Mouse (Mus musculus) embryo, embryonic 11 days (tissue): ENCODE measurements at regions not wholly inside any gene's neighbourhood (a gene's known extent, or its start where the extent isn't known, plus 50 kb on each side); places are given as distances from the start of the nearest gene placed in this dataset.
"Not testable (repeated sequence)": the region's sequence is repeated elsewhere in the genome, so short reads cannot be mapped to it uniquely, and the experiment has no call there.

ENCODE experiments used
- DNase-seq: peaks from one replicate; pipeline ENCODE4 v3.0.0-alpha.2; 2015

DNA sequence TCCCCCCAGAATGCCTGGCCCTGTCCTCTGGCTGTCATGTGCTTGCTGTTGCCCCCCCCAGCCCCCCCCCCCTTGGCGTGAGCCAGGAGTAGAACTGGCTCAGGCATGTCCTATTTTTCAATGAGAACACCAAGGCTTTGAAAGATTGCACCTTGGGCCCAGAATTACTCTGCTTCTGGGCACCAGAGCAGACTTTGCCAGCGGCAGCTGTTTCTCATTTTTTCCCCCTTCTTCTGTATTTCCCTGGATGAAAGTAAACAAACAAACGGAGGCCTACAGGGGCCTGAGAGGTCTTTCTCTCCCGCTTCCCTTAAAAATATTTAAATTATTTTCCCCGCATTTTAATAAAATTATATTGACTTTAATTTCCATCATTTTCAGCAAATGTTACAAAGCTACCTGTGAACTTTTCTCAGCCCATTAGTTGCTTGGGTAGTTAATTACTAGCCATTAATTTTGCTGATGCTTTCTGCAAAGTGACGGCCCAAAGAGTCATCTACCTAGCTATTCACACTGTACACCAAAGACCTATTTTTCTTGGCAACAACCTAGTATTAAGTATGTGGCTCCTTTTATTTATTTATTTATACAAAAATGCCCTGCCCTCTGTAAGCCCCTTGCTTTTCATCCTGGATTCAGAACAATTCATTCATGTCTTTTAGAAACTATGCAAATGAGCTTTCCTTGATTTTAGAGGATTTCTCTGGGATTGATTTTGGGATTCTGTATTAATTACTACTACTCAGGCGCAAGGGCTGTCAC is 496.2 kb upstream of the Fam160b2 start:
- peak; percentile 15 for DNase-seq

DNA sequence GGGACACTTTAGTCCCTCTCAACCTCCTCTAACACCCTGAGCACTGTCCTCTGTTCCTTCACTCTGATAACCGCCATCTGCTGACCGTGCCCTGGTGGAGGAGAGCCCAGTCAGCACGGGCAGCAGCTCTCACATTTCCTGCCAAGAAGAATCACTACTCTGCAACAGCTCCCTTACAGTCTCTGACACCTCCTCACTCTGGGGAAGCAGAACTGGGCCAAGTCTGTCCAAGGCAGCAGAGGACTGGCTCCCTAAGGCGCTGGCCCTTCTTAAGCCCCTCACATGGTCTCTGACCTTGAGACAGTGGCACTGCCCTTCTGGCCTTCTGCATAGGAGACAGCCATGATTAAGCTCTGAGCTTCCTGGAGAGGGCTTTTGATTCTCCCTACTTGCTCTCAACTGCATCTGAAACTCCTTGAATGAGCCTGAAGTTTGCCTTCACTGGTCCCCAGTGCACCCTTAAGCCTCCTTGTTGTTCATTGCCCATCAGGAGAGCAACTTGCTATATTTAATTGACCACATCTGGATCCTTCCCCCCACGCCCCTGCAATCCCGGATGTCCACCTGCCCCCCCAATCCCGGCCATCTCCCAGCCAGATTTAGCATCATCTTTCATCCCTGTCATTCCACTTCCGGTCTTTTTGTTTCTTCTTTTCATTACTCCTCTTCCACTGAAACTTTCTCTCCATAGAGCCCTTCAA is 493.1 kb upstream of the Fam160b2 start:
- peak; percentile 20 for DNase-seq

DNA sequence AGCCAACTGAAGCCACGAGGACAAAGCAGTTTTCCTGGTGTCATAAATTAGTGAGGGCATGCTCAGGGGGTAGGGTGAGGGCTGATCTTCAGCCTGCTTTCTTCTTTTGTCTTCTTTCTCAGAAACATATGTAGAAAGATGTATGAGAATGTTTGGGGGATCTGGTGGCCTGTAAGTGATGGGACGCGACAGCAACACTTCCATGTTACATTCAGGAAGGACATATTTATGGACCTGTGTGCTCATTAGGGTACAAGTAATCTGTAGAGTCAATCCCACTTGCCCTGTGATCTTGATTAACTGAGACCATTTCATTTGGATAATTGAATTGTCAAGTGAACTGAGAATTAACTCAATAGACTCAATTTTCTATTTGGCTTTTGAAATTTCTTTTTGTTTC is 486.1 kb upstream of the Fam160b2 start:
- no peak for DNase-seq

DNA sequence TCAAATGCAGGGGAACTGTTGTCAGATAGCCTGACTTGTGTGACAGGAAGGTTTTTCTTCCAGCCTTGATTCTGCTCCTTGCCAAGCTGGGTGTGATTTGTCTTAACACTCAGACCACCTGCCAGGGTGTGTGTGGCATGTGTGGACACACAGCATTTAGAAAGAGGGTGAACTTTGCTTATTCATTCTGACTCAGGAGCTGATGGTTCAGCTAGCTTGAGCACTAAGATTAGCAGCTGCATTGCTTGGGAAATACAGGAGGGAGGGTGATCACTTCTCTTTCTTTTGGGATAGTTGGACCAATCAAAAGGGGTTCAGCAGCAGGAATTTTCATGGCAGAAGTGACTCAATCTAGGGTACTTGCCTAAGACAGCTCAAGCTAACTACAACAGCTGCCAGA is 482.7 kb upstream of the Fam160b2 start:
- no peak for DNase-seq

DNA sequence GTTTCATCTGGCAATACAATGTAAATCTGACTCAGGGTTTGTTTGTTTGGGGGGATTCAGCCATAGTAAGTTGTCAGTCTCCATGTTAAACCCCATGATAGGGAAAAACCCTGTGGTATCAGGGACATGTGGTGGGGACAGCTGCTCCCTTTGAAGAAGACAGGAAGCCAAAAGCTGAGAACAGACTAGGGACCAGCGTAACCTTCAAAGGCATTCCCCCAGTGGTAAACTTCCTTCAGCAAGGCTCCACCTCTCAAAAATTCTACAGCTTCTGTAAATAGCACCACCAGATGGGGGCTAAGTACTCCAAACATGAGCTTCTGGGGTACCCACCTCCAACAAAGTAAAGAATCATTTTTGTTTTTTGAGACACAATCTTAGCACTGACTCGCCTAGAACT is 476.0 kb upstream of the Fam160b2 start:
- DNase-seq: no peak

DNA sequence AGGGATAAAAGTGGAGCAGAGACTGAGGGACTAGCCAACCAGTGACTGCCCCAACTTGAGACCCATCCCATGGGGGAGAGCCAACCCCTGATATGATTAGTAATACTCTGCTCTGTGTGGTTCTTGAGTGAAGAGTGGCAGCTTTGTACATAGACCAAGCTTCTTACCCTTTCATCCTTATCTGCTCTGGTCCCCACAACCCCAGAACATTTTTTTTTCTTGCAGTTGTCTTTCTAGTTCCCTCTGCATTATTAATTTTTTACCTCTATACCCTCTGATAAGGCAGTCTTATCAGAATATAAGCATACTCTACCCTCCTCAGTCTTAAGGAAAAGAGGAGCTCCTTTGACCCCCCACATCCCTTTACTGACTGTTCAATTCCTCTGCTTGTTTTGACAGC is 474.4 kb upstream of the Fam160b2 start:
- no peak for DNase-seq

DNA sequence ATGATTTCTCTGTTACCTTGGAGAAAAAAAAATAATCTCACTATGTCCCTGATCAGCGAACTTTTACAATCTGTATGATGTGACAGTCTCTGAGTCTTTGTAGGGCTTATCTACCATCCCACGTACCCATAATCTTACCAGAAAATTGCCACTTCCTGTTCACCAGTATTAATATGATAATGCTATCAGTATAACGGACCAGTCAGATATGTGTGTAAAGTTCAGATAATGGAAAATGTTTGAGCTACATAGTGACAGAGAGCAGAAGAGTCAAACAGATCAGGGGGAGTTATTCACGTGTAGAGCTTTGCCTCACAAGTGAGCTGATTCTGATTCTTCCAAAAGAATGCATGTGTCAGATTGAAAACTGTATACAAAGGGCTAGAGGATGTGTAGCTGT is 466.0 kb upstream of the Fam160b2 start:
- no peak for DNase-seq

DNA sequence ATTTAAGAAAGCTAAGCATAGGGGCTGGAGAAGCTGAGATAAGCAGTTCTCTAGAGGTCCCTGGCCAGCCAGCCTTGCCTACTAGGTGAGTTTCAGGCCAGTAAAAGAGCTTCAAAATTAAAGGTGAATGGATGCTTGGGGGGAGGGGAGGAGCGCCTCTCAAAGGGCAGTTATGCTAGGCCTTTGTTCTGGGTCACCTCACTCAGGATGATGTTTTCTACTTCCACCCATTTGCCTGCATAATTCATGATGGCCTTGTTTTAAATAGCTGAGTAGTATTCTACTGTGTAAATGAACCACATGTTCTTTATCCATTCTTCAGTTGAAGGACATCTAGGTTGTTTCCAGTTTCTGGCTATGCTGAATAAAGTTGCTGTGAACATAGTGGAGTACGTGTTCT is 457.0 kb upstream of the Fam160b2 start:
- DNase-seq: no peak

DNA sequence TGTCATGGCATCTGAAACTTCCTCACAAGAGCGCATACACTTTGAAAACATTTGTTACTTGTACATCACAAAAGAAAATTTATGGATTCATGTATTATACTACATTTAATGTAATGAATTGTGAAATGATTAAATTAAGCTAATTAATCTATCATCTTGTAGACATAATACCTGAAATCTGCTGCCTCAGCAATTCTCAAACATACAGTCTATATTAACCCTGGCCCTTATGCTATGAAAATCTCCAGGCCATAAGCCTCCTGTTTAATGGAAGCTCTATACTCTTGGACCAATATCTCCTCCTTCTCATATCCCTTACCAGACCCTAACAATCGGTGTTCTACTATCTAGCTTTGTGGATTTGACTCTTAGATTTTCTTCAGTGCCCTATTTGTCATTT is 455.8 kb upstream of the Fam160b2 start:
- no peak for DNase-seq

DNA sequence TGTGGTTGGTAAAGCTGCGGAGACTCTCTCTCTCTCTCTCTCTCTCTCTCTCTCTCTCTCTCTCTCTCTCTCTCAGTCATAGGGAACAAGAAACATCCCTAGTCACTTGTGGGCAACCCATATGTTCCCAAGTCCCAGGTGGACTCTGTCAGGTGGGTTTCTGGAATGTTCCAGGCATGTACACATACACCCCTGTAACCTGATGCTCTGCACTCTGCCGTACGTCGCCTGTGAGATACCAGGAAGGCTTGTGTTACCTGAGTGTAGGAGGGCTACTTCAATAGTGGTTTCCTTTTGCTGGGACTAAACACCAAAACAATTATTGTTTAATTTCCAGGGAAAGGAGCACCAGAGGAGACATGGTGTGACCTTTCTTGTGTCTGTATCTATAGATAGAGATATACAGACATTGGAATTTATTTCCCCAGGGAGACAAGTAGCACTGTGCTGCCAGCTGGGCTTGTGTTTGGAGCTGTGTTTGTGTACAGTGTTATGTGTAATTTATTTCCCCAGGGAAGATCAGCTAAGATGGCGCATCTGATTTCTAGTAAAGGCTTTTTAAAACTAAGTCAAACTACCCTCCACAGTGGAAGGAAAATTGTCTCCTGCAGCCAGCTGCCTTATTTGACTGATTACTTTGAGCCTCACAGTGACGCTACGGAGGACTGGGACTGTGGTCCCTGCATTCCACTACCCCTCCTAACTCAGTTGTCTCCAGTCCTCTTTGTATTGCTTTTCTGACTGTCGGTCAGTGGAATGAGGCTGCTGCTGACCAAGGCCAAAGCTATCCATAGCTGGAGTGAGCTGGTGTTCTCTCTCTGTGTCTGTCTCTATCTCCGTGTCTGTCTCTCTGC is 454.4 kb upstream of the Fam160b2 start:
- DNase-seq: no peak

DNA sequence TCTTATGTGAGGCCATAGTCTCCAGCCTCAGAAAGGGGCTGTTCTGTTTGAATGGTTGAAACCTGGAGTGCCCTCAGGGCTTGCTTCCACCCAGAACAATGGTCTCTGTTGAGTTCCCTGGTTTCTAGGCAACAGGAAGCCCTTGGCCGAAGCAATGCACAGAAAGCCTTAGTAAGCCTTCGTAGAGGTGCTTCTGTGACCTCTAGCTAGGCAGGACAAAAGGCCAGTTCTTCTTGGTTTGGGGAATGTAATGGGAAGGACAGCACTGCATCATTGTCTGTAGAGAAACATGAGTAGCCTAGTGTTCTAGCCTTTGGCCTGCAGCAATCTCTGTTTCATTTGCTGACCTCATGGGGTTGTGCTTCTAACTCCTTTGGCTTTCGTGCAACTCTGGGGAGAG is 447.5 kb upstream of the Fam160b2 start:
- peak; percentile 49 for DNase-seq

DNA sequence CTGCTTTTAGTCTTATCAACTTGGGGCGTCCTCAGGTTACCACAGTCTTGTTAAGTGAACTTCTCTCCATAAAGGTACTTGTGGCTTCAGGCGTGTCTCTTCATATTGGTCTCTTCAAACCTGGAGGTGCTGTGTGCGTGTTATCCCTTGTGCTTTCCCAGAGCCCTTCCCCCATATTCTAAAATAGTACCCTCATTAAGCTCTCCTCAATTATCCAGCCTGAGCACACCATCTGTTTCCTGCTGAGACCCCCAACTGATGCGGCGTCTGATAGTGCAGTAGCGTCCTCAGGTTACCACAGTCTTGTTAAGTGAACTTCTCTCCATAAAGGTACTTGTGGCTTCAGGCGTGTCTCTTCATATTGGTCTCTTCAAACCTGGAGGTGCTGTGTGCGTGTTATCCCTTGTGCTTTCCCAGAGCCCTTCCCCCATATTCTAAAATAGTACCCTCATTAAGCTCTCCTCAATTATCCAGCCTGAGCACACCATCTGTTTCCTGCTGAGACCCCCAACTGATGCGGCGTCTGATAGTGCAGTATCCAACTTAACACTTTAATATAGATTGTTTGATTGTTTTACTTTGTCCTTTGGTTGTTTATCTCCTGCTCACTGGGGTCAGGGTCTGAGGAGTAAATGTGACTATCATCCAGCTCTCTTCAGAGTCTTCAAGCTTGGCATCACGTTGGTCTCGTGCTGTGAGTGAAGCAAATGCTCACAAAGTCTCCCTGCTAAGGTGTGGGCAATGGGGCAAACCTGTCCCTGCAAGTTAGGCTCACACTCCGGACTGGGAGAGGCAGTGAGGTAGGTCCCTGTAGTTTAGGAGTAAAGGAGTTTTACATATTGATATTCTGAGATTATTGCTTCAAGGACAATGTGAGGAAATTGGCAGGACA is 444.5 kb upstream of the Fam160b2 start:
- not testable (repeated sequence) for DNase-seq

DNA sequence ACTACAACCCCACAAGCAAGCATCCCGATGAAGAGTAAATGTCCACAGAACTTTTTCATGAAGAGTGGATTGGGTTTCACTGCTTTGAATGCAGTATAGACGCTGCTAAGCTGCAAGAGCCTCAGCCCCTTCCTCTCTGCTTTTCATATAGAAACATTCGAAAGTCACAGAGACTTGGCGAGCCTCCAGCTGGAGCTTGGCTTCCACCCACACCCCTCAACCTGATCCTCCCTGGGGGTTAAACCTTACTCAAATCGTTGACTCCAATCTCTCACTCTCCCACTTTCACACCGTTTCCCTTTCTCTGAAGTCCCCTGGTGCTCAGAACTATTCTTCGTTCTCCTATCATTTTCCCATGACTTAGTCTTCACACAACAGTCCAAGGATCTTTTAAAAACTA is 437.0 kb upstream of the Fam160b2 start:
- DNase-seq: no peak

DNA sequence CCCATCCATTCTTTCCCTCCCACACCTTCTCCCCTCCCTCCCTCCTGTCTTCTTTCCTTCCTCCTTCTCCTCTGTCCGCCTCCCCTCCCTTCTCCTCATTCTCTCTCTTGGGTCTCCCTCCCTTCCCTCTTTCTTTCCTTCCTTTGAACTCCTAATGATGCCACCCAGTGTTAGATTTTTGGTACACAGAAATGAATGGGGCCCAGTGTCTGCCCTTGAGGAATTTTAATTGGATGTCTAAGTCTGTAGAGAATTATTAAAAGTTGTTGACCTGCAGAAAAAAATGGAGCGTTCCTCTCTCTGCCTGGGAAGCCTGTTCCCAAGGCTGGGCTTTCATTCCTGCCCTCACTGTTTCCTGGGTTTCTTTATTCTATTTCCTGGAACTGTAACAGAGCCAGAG is 434.0 kb upstream of the Fam160b2 start:
- no peak for DNase-seq

DNA sequence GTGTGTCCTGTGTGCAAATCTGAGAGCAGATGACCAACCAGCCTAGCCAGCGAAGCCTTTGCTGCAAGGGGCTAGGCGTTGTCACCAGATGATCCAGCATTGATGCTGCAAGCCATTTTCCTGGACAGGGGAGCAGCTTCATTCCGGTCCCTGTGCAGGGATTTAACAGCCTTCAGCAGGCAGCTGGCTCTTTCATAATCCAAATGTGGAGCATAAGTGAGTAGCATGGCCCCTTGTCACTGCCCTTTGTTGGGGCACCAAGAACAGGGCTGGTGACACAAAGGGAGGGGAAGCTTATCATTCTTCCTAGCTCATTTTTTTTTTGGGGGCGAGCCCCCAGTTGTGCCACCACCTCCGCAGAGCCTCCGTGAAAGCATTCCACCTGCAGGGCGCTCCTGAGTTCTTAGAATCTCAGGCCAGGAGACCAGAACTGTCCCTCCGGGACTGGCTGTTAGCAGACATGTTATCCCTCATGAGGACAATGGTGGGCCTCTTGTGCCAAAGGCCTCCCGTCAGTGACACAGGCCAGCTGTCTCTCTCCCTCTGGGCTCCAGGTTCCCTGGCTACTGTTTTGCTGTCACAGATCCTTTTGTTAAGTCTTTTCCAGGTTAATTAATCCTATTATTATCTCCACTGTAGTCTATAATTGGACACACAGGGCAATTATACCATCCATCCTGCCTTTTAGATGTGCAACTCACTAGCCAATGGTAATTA is 430.7 kb upstream of the Fam160b2 start:
- no peak for DNase-seq
